Mouse (Mus musculus): ENCODE data around the gene Foxp2. TPM values are rescaled to one million over a fixed set of nuclear protein-coding genes. Genes with fewer than 3 reads are reported as not detected.

The Foxp2 gene
- total and polyA plus RNA-seq, 2 experiments from 2014 or later, result 34.6 to 69.7 TPM

GRCm38 (mm10) chr6:14900579-14901021 is 549 bp upstream of the Foxp2 start:
- Histone ChIP-seq H3K4me2 (ENCODE audit: low read depth, low read length) (peak overlapping the region; percentile 98), H3K4me1 (ENCODE audit: insufficient read depth, low read length) (peaks cover 9% of the 10 kb centered on the region), H3K27ac (peak overlapping the region; percentile 59), H3K9ac (replicated peaks; ENCODE audit: low read length) (peak overlapping the region; percentile 69; the same call in 1 of the 2 replicates), H3K4me3 (ENCODE audit: low read length) (peak overlapping the region; percentile 71), H3K9me3 (ENCODE audit: low read length) (no peaks in the 10 kb centered on the region), H3K27me3 (ENCODE audit: insufficient read depth, low read length) (no peaks in the 10 kb centered on the region), H3K36me3 (ENCODE audit: insufficient read depth, low read length) (no peaks in the 10 kb centered on the region)
- no peak for TF ChIP-seq CTCF (IDR thresholded peaks at IDR 0.05; ENCODE audit: low read depth)
- WGBS, result under 1% methylated on average over 20 of the region's 20 CpGs
- ATAC-seq (peak; percentile 86), DNase-seq (ENCODE audit: low spot score) (peak; percentile 85)

- ATAC-seq (no peak), DNase-seq (ENCODE audit: low spot score) (no peak)
- Histone ChIP-seq H3K27me3 (ENCODE audit: insufficient read depth, low read length) (no peaks in the 10 kb centered on the region), H3K4me3 (ENCODE audit: low read length) (peak overlapping the region; percentile 71), H3K4me1 (ENCODE audit: insufficient read depth, low read length) (peaks cover 9% of the 10 kb centered on the region), H3K36me3 (ENCODE audit: insufficient read depth, low read length) (no peaks in the 10 kb centered on the region), H3K4me2 (ENCODE audit: low read depth, low read length) (peak overlapping the region; percentile 98), H3K9ac (replicated peaks; ENCODE audit: low read length) (peak overlapping the region; percentile 69; the same call in 1 of the 2 replicates), H3K27ac (no peak overlapping the region), H3K9me3 (ENCODE audit: low read length) (no peaks in the 10 kb centered on the region)
- TF ChIP-seq CTCF (IDR thresholded peaks at IDR 0.05; ENCODE audit: low read depth), result no peak
- WGBS, result 8% methylated on average over 13 of the region's 13 CpGs
Measured at GRCm38 (mm10) chr6:14901971-14902670, 972 bp downstream of the Foxp2 start.

- H3K4me3 ChIP-seq (ENCODE audit: low read length), result no peak overlapping the region
- ATAC-seq, result no peak
- 43% methylated on average over 5 of the region's 5 CpGs for WGBS
Measured at GRCm38 (mm10) chr6:14903271-14903965, 2.3 kb downstream of the Foxp2 start.

GRCm38 (mm10) chr6:14915066-14915465 is 13.9 kb downstream of the Foxp2 start:
- H3K9me3 ChIP-seq (ENCODE audit: low read length), result no peaks in the 10 kb centered on the region
- no peaks in the 10 kb centered on the region for H3K4me1 ChIP-seq (ENCODE audit: insufficient read depth, low read length)
- 90% methylated on average over 2 of the region's 2 CpGs for WGBS
- ATAC-seq (no peak), DNase-seq (ENCODE audit: low spot score) (no peak)
- H3K27ac ChIP-seq, result no peak overlapping the region
- H3K9ac ChIP-seq (replicated peaks; ENCODE audit: low read length), result no peak overlapping the region
- H3K4me2 ChIP-seq (ENCODE audit: low read depth, low read length), result no peak overlapping the region
- no peaks in the 10 kb centered on the region for H3K36me3 ChIP-seq (ENCODE audit: insufficient read depth, low read length)
- no peaks in the 10 kb centered on the region for H3K27me3 ChIP-seq (ENCODE audit: insufficient read depth, low read length)
- no peak overlapping the region for H3K4me3 ChIP-seq (ENCODE audit: low read length)
- TF ChIP-seq CTCF (IDR thresholded peaks at IDR 0.05; ENCODE audit: low read depth), result no peak

More at GRCm38 (mm10) chr6:14903271-14903965, 2.3 kb downstream of the Foxp2 start:
- Histone ChIP-seq H3K36me3 (ENCODE audit: insufficient read depth, low read length) (no peaks in the 10 kb centered on the region), H3K9ac (replicated peaks; ENCODE audit: low read length) (no peak overlapping the region), H3K4me2 (ENCODE audit: low read depth, low read length) (peak overlapping the region; percentile 98), H3K27me3 (ENCODE audit: insufficient read depth, low read length) (no peaks in the 10 kb centered on the region), H3K9me3 (ENCODE audit: low read length) (no peaks in the 10 kb centered on the region), H3K27ac (no peak overlapping the region), H3K4me1 (ENCODE audit: insufficient read depth, low read length) (peaks cover 7% of the 10 kb centered on the region)
- no peak for TF ChIP-seq CTCF (IDR thresholded peaks at IDR 0.05; ENCODE audit: low read depth)
- no peak for DNase-seq (ENCODE audit: low spot score)

GRCm38 (mm10) chr6:14922704-14923103 is 21.6 kb downstream of the Foxp2 start:
- no peaks in the 10 kb centered on the region for H3K27me3 ChIP-seq (ENCODE audit: insufficient read depth, low read length)
- no peak for TF ChIP-seq CTCF (IDR thresholded peaks at IDR 0.05; ENCODE audit: low read depth)
- H3K4me1 ChIP-seq (ENCODE audit: insufficient read depth, low read length), result no peaks in the 10 kb centered on the region
- H3K4me3 ChIP-seq (ENCODE audit: low read length), result no peak overlapping the region
- H3K9ac ChIP-seq (replicated peaks; ENCODE audit: low read length), result no peak overlapping the region
- H3K36me3 ChIP-seq (ENCODE audit: insufficient read depth, low read length), result no peaks in the 10 kb centered on the region
- no peak overlapping the region for H3K27ac ChIP-seq
- DNase-seq (ENCODE audit: low spot score) (no peak), ATAC-seq (no peak)
- no peak overlapping the region for H3K4me2 ChIP-seq (ENCODE audit: low read depth, low read length)
- no peaks in the 10 kb centered on the region for H3K9me3 ChIP-seq (ENCODE audit: low read length)

- 81% methylated on average over 4 of the region's 4 CpGs for WGBS
- Histone ChIP-seq H3K27me3 (ENCODE audit: insufficient read depth, low read length) (no peaks in the 10 kb centered on the region), H3K27ac (no peak overlapping the region), H3K9ac (replicated peaks; ENCODE audit: low read length) (no peak overlapping the region), H3K9me3 (ENCODE audit: low read length) (no peaks in the 10 kb centered on the region), H3K36me3 (ENCODE audit: insufficient read depth, low read length) (no peaks in the 10 kb centered on the region), H3K4me1 (ENCODE audit: insufficient read depth, low read length) (no peaks in the 10 kb centered on the region), H3K4me3 (ENCODE audit: low read length) (no peak overlapping the region), H3K4me2 (ENCODE audit: low read depth, low read length) (no peak overlapping the region)
- DNase-seq (ENCODE audit: low spot score) (no peak), ATAC-seq (no peak)
- no peak for TF ChIP-seq CTCF (IDR thresholded peaks at IDR 0.05; ENCODE audit: low read depth)
Measured at GRCm38 (mm10) chr6:14924976-14925489, 23.9 kb downstream of the Foxp2 start.
